Mouse (Mus musculus) urinary bladder, adult 2 months (tissue): ENCODE results near the gene AC170998.1. TPM values are rescaled to one million over a fixed set of nuclear protein-coding genes. Genes with fewer than 3 reads are reported as not detected.

Experiments used
- DNase-seq: peaks from one replicate; pipeline ENCODE4 v3.0.0; 2022; ENCODE audit warnings: low spot score
- polyA plus RNA-seq: library from polyadenylated mRNA; depleted of rRNA; stranded (reverse); fragments of >200 nt; gene quantifications from 2 replicates; pipeline ENCODE4 v1.2.3, GENCODE M21; 2012; rRNA removed

AC170998.1 gene
- 0.34 and 1.1 TPM in 2 replicates for polyA plus RNA-seq

- DNase-seq: no peak
These were observed at the start of gene AC170998.1 for GRCm38 (mm10) chr17:28725783-28726182. Gene AC170998.1, plus strand, starts transcription at chr17:28726083.

- DNase-seq: no peak
These were observed 43.4 kb upstream of the AC170998.1 start for GRCm38 (mm10) chr17:28682311-28683084.

GRCm38 (mm10) chr17:28683601-28684000 lies 42.3 kb upstream of the AC170998.1 start:
- no peak for DNase-seq

DNA sequence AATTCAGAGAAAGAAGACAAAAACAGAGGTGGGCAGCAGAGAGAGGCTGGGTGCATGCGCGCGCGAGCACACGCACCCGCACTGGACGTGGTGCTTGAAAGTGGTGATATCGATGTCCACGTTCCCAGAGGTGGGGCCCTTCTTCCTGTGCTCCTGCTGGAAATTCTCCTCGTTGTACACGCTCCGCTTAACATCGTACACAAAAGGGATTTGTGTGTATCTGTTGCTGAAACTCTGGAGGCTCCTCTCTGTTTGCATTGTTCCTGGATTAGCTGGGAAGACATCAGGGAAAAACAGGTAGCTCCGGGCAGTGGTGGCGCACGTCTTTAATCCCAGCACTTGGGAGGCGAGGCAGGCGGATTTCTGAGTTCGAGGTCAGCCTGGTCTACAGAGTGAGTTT lies 41.3 kb upstream of the AC170998.1 start:
- no peak for DNase-seq

DNA sequence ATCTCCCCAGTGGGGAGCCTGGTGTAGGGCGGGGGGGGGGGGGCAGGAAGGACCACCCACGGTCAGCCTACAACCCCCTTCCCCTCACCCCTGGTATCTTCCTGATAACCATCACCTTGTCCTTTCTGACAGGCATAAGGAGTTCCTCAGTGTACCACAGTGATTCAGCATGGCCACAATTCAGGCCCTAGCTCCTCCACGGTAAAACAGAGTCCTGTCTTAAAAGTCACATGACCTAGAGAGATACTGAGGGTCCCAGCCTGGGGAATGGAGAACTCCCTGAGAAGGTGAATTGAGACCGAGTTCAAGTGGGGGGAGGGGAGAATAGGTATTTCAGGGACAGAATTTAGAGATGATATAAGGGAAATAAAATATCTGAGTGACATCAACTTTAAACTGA lies 38.5 kb upstream of the AC170998.1 start:
- DNase-seq: no peak

DNA sequence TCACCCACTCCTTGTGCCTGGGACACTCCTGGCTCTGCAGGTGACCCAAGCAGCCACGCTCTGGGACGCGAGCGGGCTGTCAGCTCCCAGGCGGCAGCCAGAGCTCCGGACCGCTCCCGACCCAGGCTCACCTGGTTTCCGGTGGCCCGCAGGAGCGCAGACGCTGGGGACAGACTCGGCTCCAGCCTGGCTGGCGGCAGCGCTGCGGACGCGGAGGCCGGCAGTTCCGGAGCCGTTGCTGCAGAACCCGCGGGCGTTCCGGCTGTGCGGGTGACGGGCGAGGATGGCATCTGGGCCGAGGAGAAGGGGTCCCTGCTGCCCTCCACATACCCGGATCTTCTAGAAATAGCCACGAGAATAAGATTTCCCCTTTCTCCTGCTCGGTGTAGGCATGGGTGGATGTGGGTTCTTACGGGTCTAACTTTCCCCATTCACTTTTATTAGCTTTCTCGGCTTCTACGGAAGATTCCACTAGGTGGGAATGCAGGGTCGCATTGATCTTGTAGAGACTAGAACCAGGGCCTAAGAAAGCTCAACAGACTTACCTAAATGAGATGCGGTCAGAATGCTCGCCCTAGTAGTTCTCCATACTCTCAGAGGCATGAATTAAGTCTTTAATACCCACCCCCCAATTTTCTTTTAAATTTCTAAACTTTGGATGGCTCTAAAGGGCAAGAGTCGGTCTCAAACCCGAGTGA lies 36.1 kb upstream of the AC170998.1 start, which contains the start of gene Slc26a8:
Gene Slc26a8, minus strand, starts transcription at position 648 of the 698 bp plus-strand sequence.
- peak; percentile 48 for DNase-seq

GRCm38 (mm10) chr17:28690776-28691686 lies 34.9 kb upstream of the AC170998.1 start, which contains the start of gene Mapk14:
Gene Mapk14, plus strand, starts transcription at chr17:28691329.
- peak; percentile 98 for DNase-seq

- DNase-seq: peak; percentile 54
These were observed 34.1 kb upstream of the AC170998.1 start for GRCm38 (mm10) chr17:28691687-28692340.

- peak; percentile 33 for DNase-seq
These were observed 33.6 kb upstream of the AC170998.1 start for GRCm38 (mm10) chr17:28692341-28692710.

DNA sequence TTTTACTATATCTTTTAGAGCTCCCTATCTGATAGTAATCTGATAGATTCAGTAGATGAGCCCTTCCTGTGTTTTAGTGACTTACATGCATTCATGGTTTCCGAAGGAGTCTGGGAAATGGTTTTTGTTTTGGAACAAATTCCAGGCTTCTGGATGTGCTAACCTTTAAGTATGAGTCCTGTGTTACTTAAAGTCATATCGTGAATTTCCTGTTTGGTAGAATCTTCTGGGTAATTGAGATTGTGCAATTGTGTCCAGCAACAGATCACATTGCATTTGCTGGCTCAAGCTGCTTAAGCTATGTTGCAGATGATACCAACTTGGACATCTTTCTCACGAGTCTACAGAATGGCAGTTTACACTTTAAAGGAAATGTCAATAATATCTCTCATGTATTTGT lies 32.8 kb upstream of the AC170998.1 start:
- no peak for DNase-seq

GRCm38 (mm10) chr17:28694078-28694477 lies 31.8 kb upstream of the AC170998.1 start:
- no peak for DNase-seq

- DNase-seq: no peak
These were observed 31.1 kb upstream of the AC170998.1 start for GRCm38 (mm10) chr17:28694832-28695231.

DNA sequence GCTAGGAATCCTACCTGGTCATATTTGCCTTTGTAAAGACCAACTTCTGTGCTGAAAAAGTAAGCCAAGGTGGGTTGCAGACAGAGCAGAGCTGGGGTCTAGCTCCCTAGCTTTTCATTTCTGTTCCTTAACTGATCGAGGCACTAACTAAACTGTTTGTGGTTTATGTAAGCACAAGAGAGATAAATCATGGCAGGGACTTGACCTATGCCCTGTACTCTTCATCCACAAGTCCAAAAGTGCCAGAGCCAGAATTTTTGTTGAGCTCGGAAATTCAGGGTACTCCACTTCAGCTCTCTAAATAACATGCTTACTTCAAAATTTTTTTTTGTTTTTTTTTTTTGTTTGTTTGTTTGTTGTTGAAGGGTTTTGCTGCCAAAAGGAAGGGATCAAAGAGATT lies 29.2 kb upstream of the AC170998.1 start:
- DNase-seq: no peak

GRCm38 (mm10) chr17:28697290-28698195 lies 28.3 kb upstream of the AC170998.1 start:
- no peak for DNase-seq

GRCm38 (mm10) chr17:28698245-28698644 lies 27.6 kb upstream of the AC170998.1 start:
- no peak for DNase-seq

GRCm38 (mm10) chr17:28698672-28699071 lies 27.2 kb upstream of the AC170998.1 start:
- no peak for DNase-seq

DNA sequence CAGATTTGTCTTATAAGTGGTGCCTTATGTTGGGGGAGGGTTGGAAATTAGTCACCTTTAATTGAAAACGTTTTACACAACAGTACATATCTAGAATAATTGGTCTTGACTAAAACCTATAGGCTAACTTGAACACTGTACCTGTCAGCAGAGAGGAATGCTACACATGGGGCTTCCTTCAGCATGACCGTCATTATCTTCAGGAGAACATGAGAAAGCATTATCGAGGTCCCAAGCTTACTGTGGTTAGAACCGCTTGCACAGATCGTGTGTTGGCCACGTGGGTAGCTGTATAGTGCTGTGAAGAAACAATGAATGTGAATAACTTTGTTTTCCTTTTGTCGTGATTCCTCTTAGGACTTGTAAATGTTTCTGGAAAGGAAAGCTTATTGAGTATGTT lies 26.1 kb upstream of the AC170998.1 start:
- no peak for DNase-seq

DNA sequence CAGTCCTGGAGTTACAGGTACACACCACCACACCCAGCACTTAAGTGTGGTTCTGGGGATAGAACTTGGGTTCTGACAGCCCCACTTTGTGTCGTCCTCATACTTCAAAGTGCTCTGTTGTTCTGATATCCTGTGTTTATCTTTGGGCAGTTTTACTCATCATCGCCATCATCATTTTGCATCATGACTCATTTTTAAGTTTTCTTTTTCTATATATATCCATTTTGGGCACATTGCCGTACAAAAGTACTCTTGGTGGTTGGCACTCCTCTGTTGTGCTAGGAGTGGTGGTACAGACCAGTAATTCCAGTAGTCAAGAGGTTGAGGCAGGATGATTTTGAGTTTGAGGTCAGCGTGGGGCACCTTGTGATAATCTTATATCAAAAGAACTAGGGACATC lies 24.7 kb upstream of the AC170998.1 start:
- DNase-seq: no peak

- DNase-seq: no peak
These were observed 24.1 kb upstream of the AC170998.1 start for GRCm38 (mm10) chr17:28701737-28702136.

DNA sequence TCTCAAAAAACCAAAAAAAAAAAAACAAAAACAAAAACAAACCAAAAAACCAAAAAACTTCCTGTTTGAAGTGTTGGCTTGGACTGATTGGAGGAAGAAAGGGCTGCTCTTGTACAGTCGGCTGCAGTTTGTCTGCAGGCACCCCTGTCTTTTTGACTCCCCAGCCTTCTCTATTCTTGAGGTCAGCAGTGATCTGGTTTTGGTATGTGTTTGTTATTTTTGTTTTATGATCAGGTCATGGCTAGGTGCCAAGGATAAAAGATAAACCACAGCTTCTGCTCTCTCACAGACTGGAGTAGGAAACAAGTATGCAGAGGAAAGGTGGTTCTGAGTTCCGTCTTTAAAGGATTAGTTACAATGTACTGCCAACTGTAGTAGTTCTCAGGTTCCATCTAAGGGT lies 23.2 kb upstream of the AC170998.1 start:
- DNase-seq: no peak
